Mouse (Mus musculus) hindbrain, embryonic 15.5 days (tissue): ENCODE measurements around the gene Zswim7. TPM values are rescaled to one million over a fixed set of nuclear protein-coding genes. Genes with fewer than 3 reads are reported as not detected.
"Not testable (repeated sequence)": the region's sequence is repeated elsewhere in the genome, so short reads cannot be mapped to it uniquely, and the experiment has no call there.

ENCODE experiments used
- ATAC-seq: fragments of 200-750 bp; cut with Nextera tagmentation; 2 replicates; pipeline ENCODE4 v1.8.0; 2017; ENCODE audit warnings: low read depth, moderate number of reproducible peaks, moderate TSS enrichment; ENCODE audit not compliant: low FRiP score
- H3K27ac ChIP-seq: fragments of 300-500 bp; sonication (generic); replicated peaks from 2 replicates; pipeline ENCODE4 v1.5.1; 2015; ENCODE audit warnings: mild to moderate bottlenecking, inconsistent platforms
- H3K27me3 ChIP-seq: fragments of 300-500 bp; sonication (generic); 2 replicates; pipeline ENCODE4 v1.6.1; 2015; ENCODE audit warnings: control low read depth, inconsistent platforms
- H3K36me3 ChIP-seq: fragments of 300-500 bp; sonication (generic); 2 replicates; pipeline ENCODE4 v1.6.1; 2015; ENCODE audit warnings: control low read depth, inconsistent platforms
- H3K4me1 ChIP-seq: fragments of 300-500 bp; sonication (generic); replicated peaks from 2 replicates; pipeline ENCODE4 v1.6.1; 2015; ENCODE audit warnings: control low read depth, inconsistent platforms
- H3K4me2 ChIP-seq: fragments of 300-500 bp; sonication (generic); 2 replicates; pipeline ENCODE4 v1.6.1; 2015; ENCODE audit warnings: moderate library complexity, mild to moderate bottlenecking, inconsistent platforms
- H3K4me3 ChIP-seq: fragments of 300-500 bp; sonication (generic); 2 replicates; pipeline ENCODE4 v1.5.1; 2015; ENCODE audit warnings: mild to moderate bottlenecking, inconsistent platforms
- H3K9ac ChIP-seq: fragments of 300-500 bp; sonication (generic); 2 replicates; pipeline ENCODE4 v1.6.1; 2015; ENCODE audit warnings: inconsistent platforms
- H3K9me3 ChIP-seq: fragments of 300-500 bp; sonication (generic); 2 replicates; pipeline ENCODE4 v1.6.1; 2016; ENCODE audit warnings: control low read depth, inconsistent platforms
- WGBS: fragments of 180-500 bp; shearing (Covaris S2); methylation state at CpG from one replicate; pipeline ENCODE4 v1.1.7; 2015; 5-methylcytosine and 5-hydroxymethylcytosine counted together
- polyA plus RNA-seq: library from polyadenylated mRNA; unstranded; fragments of >200 nt; fragmentation: Nextera tagmentation; extraction: Ambion mirVana; gene quantifications from 2 replicates; pipeline ENCODE4 v1.2.1, GENCODE M21; 2015

The Zswim7 gene
- 14.1 and 15.3 TPM in 2 replicates for polyA plus RNA-seq

GRCm38 (mm10) chr11:62280675-62281600 lies at the start of gene Zswim7, which contains the start of gene Ttc19:
Zswim7 (minus strand) TSS chr11:62281375.
Ttc19 (plus strand) TSS chr11:62281473.
- under 1% methylated on average over 55 of the region's 68 CpGs for WGBS
- ATAC-seq, result peak; percentile 97

GRCm38 (mm10) chr11:62323659-62324058 lies 42.5 kb upstream of the Zswim7 start:
- H3K27ac ChIP-seq, result no peak overlapping the region
- H3K9ac ChIP-seq, result no peak overlapping the region
- ATAC-seq, result no peak
- H3K4me1 ChIP-seq, result no peaks in the 10 kb centered on the region
- no peak overlapping the region for H3K4me2 ChIP-seq
- H3K27me3 ChIP-seq, result no peaks in the 10 kb centered on the region
- no peak overlapping the region for H3K4me3 ChIP-seq
- 90% methylated on average over 3 of the region's 3 CpGs for WGBS
- peaks cover 79% of the 10 kb centered on the region for H3K36me3 ChIP-seq
- no peaks in the 10 kb centered on the region for H3K9me3 ChIP-seq

More at GRCm38 (mm10) chr11:62280675-62281600, at the start of gene Zswim7, which contains the start of gene Ttc19:
- H3K27me3 ChIP-seq, result no peaks in the 10 kb centered on the region
- H3K4me1 ChIP-seq, result peaks cover 10% of the 10 kb centered on the region
- peak within 1 kb of the TSS; percentile 85 for H3K27ac ChIP-seq
- peak within 1 kb of the TSS; percentile 66 for H3K4me2 ChIP-seq
- peaks cover 21% of the 10 kb centered on the region for H3K36me3 ChIP-seq
- no peaks in the 10 kb centered on the region for H3K9me3 ChIP-seq
- peak within 1 kb of the TSS; percentile 71 for H3K4me3 ChIP-seq
- H3K9ac ChIP-seq, result peak within 1 kb of the TSS; percentile 72

GRCm38 (mm10) chr11:62320097-62320496 lies 38.9 kb upstream of the Zswim7 start:
- WGBS, result 89% methylated on average over 3 of the region's 3 CpGs
- H3K9ac ChIP-seq, result no peak overlapping the region
- no peak for ATAC-seq

GRCm38 (mm10) chr11:62317746-62318145 lies 36.6 kb upstream of the Zswim7 start:
- 79% methylated on average over 11 of the region's 11 CpGs for WGBS
- H3K36me3 ChIP-seq, result peaks cover 78% of the 10 kb centered on the region
- H3K4me2 ChIP-seq, result no peak overlapping the region
- H3K9me3 ChIP-seq, result no peaks in the 10 kb centered on the region
- H3K27ac ChIP-seq, result no peak overlapping the region
- H3K4me1 ChIP-seq, result no peaks in the 10 kb centered on the region
- H3K9ac ChIP-seq, result no peak overlapping the region
- H3K27me3 ChIP-seq, result no peaks in the 10 kb centered on the region
- no peak overlapping the region for H3K4me3 ChIP-seq
- ATAC-seq, result no peak

More at GRCm38 (mm10) chr11:62320097-62320496, 38.9 kb upstream of the Zswim7 start:
- Histone ChIP-seq H3K36me3 (peaks cover 73% of the 10 kb centered on the region), H3K4me3 (no peak overlapping the region), H3K27me3 (no peaks in the 10 kb centered on the region), H3K4me1 (no peaks in the 10 kb centered on the region), H3K27ac (no peak overlapping the region), H3K9me3 (no peaks in the 10 kb centered on the region), H3K4me2 (no peak overlapping the region)

GRCm38 (mm10) chr11:62314984-62315383 lies 33.8 kb upstream of the Zswim7 start:
- no peak for ATAC-seq

GRCm38 (mm10) chr11:62309296-62309695 lies 28.1 kb upstream of the Zswim7 start:
- ATAC-seq, result no peak
- Histone ChIP-seq H3K9ac (no peak overlapping the region), H3K9me3 (no peaks in the 10 kb centered on the region), H3K4me3 (no peak overlapping the region), H3K4me2 (no peak overlapping the region), H3K27ac (no peak overlapping the region), H3K36me3 (peaks cover 69% of the 10 kb centered on the region), H3K27me3 (no peaks in the 10 kb centered on the region), H3K4me1 (no peaks in the 10 kb centered on the region)
- WGBS, result 91% methylated on average over 2 of the region's 2 CpGs

More at GRCm38 (mm10) chr11:62314984-62315383, 33.8 kb upstream of the Zswim7 start:
- WGBS, result 96% methylated on average over 5 of the region's 5 CpGs
- no peaks in the 10 kb centered on the region for H3K9me3 ChIP-seq
- H3K4me2 ChIP-seq, result no peak overlapping the region
- H3K4me1 ChIP-seq, result no peaks in the 10 kb centered on the region
- no peak overlapping the region for H3K9ac ChIP-seq
- H3K36me3 ChIP-seq, result peaks cover 75% of the 10 kb centered on the region
- no peaks in the 10 kb centered on the region for H3K27me3 ChIP-seq
- no peak overlapping the region for H3K27ac ChIP-seq
- no peak overlapping the region for H3K4me3 ChIP-seq

GRCm38 (mm10) chr11:62305866-62306265 lies 24.7 kb upstream of the Zswim7 start:
- ATAC-seq, result no peak
- 98% methylated on average over 2 of the region's 2 CpGs for WGBS

GRCm38 (mm10) chr11:62298883-62299282 lies 17.7 kb upstream of the Zswim7 start:
- Histone ChIP-seq H3K9me3 (no peaks in the 10 kb centered on the region), H3K27me3 (no peaks in the 10 kb centered on the region), H3K4me3 (no peak overlapping the region), H3K27ac (no peak overlapping the region), H3K4me1 (no peaks in the 10 kb centered on the region), H3K4me2 (no peak overlapping the region), H3K36me3 (peaks cover 20% of the 10 kb centered on the region), H3K9ac (no peak overlapping the region)
- no peak for ATAC-seq
- 84% methylated on average over 6 of the region's 6 CpGs for WGBS

More at GRCm38 (mm10) chr11:62305866-62306265, 24.7 kb upstream of the Zswim7 start:
- Histone ChIP-seq H3K4me1 (no peaks in the 10 kb centered on the region), H3K4me3 (no peak overlapping the region), H3K4me2 (no peak overlapping the region), H3K36me3 (peaks cover 47% of the 10 kb centered on the region), H3K27ac (no peak overlapping the region), H3K9ac (no peak overlapping the region), H3K9me3 (no peaks in the 10 kb centered on the region), H3K27me3 (no peaks in the 10 kb centered on the region)

GRCm38 (mm10) chr11:62294121-62294520 lies 12.9 kb upstream of the Zswim7 start:
- no peaks in the 10 kb centered on the region for H3K27me3 ChIP-seq
- H3K27ac ChIP-seq, result no peak overlapping the region
- no peak overlapping the region for H3K4me3 ChIP-seq
- no peak overlapping the region for H3K9ac ChIP-seq
- peaks cover 35% of the 10 kb centered on the region for H3K36me3 ChIP-seq
- H3K4me2 ChIP-seq, result no peak overlapping the region
- no peak for ATAC-seq
- no peaks in the 10 kb centered on the region for H3K9me3 ChIP-seq
- 94% methylated on average over 2 of the region's 2 CpGs for WGBS
- H3K4me1 ChIP-seq, result no peaks in the 10 kb centered on the region

- Histone ChIP-seq H3K9me3 (no peaks in the 10 kb centered on the region), H3K27me3 (no peaks in the 10 kb centered on the region), H3K36me3 (peaks cover 49% of the 10 kb centered on the region), H3K4me1 (peaks cover 2% of the 10 kb centered on the region), H3K4me2 (no peak overlapping the region), H3K9ac (no peak overlapping the region), H3K4me3 (no peak overlapping the region), H3K27ac (no peak overlapping the region)
- 85% methylated on average over 1 of the region's 1 CpGs for WGBS
- ATAC-seq, result no peak
These were observed 6.5 kb upstream of the Zswim7 start for GRCm38 (mm10) chr11:62287700-62288099.

- Histone ChIP-seq H3K27ac (no peak overlapping the region), H3K36me3 (peaks cover 38% of the 10 kb centered on the region), H3K4me3 (no peak overlapping the region), H3K27me3 (no peaks in the 10 kb centered on the region), H3K4me2 (no peak overlapping the region), H3K9me3 (no peaks in the 10 kb centered on the region), H3K9ac (no peak overlapping the region), H3K4me1 (peaks cover 10% of the 10 kb centered on the region)
- ATAC-seq, result no peak
- 92% methylated on average over 8 of the region's 8 CpGs for WGBS
These were observed 3.8 kb upstream of the Zswim7 start for GRCm38 (mm10) chr11:62285020-62285419.

GRCm38 (mm10) chr11:62284020-62284419 lies 2.8 kb upstream of the Zswim7 start:
- H3K9me3 ChIP-seq, H3K4me2 ChIP-seq, H3K9ac ChIP-seq, H3K27ac ChIP-seq, ATAC-seq, H3K4me3 ChIP-seq, H3K27me3 ChIP-seq: not testable (repeated sequence)
- Histone ChIP-seq H3K4me1 (peaks cover 10% of the 10 kb centered on the region), H3K36me3 (peaks cover 32% of the 10 kb centered on the region)
- 92% methylated on average over 3 of the region's 3 CpGs for WGBS
